ENCODE assay signal across 17 mouse cellular contexts in genomic region chr17:71489703-71490461, GRCm38 (mm10). TPM values are rescaled to one million over a fixed set of nuclear protein-coding genes. Genes with fewer than 3 reads are reported as not detected.
DNase-seq lines count a peak whose midpoint lies in the region; ATAC-seq lines count a peak whose summit lies in the region.
"Had no signal": no experiment of that assay in that cellular context is flagged by ENCODE, and none has a peak within 500 bp of the region (broad histone marks: within the 10 kb centered on the region; RNA-seq: fewer than 3 reads in every experiment).

No protein-coding gene starts in this region.

- no peak overlapping the region for H3K9ac ChIP-seq in midbrain, embryonic 14.5 days (replicated peaks; ENCODE audit: low read length)
- H3K9ac ChIP-seq: forebrain, embryonic 13.5 days; hindbrain, embryonic 14.5 days had no signal

- peaks cover 7% of the 10 kb centered on the region; the same call in 1 of the 2 replicates for H3K4me1 ChIP-seq in heart, embryonic 10.5 days
- no peaks in the 10 kb centered on the region for H3K4me1 ChIP-seq in midbrain, embryonic 14.5 days (ENCODE audit: control insufficient read depth, insufficient read depth, low read length)

- 80% methylated on average over 9 of the region's 9 CpGs for WGBS in heart, embryonic 10.5 days
- WGBS in midbrain, embryonic 14.5 days = 83% methylated on average over 9 of the region's 9 CpGs

- H3K4me3 ChIP-seq in heart, embryonic 10.5 days = no peak overlapping the region
- H3K4me3 ChIP-seq in midbrain, embryonic 14.5 days (replicated peaks; ENCODE audit: low read depth, low read length) = no peak overlapping the region
- H3K4me3 ChIP-seq: forebrain, embryonic 13.5 days; heart, adult 2 months had no signal

- ATAC-seq in granulocyte monocyte progenitor cell, adult 5-6 weeks (replicated peaks; ENCODE audit: poor library complexity, severe bottlenecking) = peak; percentile 81
- ATAC-seq in megakaryocyte, adult 5-6 weeks (ENCODE audit: poor library complexity, severe bottlenecking) = peak; percentile 60
- no peak for ATAC-seq in midbrain, embryonic 14.5 days (ENCODE audit: low FRiP score, low TSS enrichment)
- ATAC-seq: forebrain, embryonic 13.5 days had no signal

- H3K36me3 ChIP-seq in heart, embryonic 10.5 days = peaks cover 7% of the 10 kb centered on the region; the same call in 1 of the 2 replicates
- no peaks in the 10 kb centered on the region for H3K36me3 ChIP-seq in midbrain, embryonic 14.5 days (ENCODE audit: control insufficient read depth, insufficient read depth, low read length)

- H3K4me2 ChIP-seq in midbrain, embryonic 14.5 days (ENCODE audit: low read length) = no peak overlapping the region
- H3K4me2 ChIP-seq: forebrain, embryonic 13.5 days; hindbrain, embryonic 14.5 days had no signal

- DNase-seq in 416B (ENCODE audit: low read depth) = peak; percentile 83
- DNase-seq in B cell, adult 2 months = peak; percentile 61 to 67
- DNase-seq in frontal cortex, postnatal 36 days (ENCODE audit: low spot score in 2 of 2) = no peak
- DNase-seq in layer of hippocampus, postnatal 14 days (ENCODE audit: low spot score in 2 of 2) = no peak
- DNase-seq in heart, embryonic 10.5 days (ENCODE audit: low spot score) = no peak
- DNase-seq in midbrain, embryonic 14.5 days = no peak
- DNase-seq: cerebellum, adult 8-10 months; heart, adult 2 months; kidney, adult 11 months; kidney, postnatal 25 days; layer of hippocampus, postnatal 36 days; retina, postnatal 1 day; thymus, postnatal 4 days had no signal

- no peaks in the 10 kb centered on the region for H3K27me3 ChIP-seq in heart, embryonic 10.5 days (ENCODE audit: insufficient read depth, poor library complexity, severe bottlenecking)
- H3K27me3 ChIP-seq in midbrain, embryonic 14.5 days (ENCODE audit: control insufficient read depth, insufficient read depth, low read length) = no peaks in the 10 kb centered on the region
- H3K27me3 ChIP-seq: forebrain, embryonic 13.5 days had no signal

- H3K9me3 ChIP-seq in heart, embryonic 10.5 days = no peaks in the 10 kb centered on the region
- H3K9me3 ChIP-seq in midbrain, embryonic 14.5 days (ENCODE audit: control insufficient read depth, low read length) = no peaks in the 10 kb centered on the region
- H3K9me3 ChIP-seq: forebrain, embryonic 13.5 days had no signal

- H3K27ac ChIP-seq in heart, embryonic 10.5 days = no peak overlapping the region
- H3K27ac ChIP-seq in midbrain, embryonic 14.5 days (replicated peaks; ENCODE audit: low read depth, low read length) = no peak overlapping the region
- H3K27ac ChIP-seq: forebrain, embryonic 13.5 days; heart, adult 2 months; hindbrain, embryonic 14.5 days had no signal

RNA-seq across cellular contexts. Expression of gene Smchd1, which starts 14.7 kb away (rescaled TPM):
- total RNA-seq in granulocyte monocyte progenitor cell, adult 5-6 weeks (2014; fragmentation: Nextera tagmentation) = 98.4 and 118 TPM in 2 replicates
- total RNA-seq in granulocyte monocyte progenitor cell, adult 5-6 weeks (2017) = 162 and 168 TPM in 2 replicates
- 188 and 196 TPM in 2 replicates for total RNA-seq in megakaryocyte, adult 5-6 weeks (2015)
- 244 and 254 TPM in 2 replicates for total RNA-seq in megakaryocyte, adult 5-6 weeks (2017)
- total RNA-seq in layer of hippocampus, postnatal 14 days (2021) = 10 to 100 TPM; 31.0 to 34.0 TPM
- 46.8 and 62.3 TPM in 2 replicates for polyA plus RNA-seq in heart, embryonic 10.5 days (2016; fragmentation: Nextera tagmentation; extraction: Ambion mirVana)
- 73.3 and 73.7 TPM in 2 replicates for polyA plus RNA-seq in midbrain, embryonic 14.5 days (2014; fragmentation: Nextera tagmentation; extraction: Ambion mirVana)

RNA-seq across cellular contexts. Expression of gene Gm4707, which starts 30.2 kb away (rescaled TPM):
- 6.0 and 7.7 TPM in 2 replicates for total RNA-seq in granulocyte monocyte progenitor cell, adult 5-6 weeks (2014; fragmentation: Nextera tagmentation)
- total RNA-seq in granulocyte monocyte progenitor cell, adult 5-6 weeks (2017) = 1.0 and 4.9 TPM in 2 replicates
- total RNA-seq in megakaryocyte, adult 5-6 weeks (2015) = 2.4 and 4.2 TPM in 2 replicates
- total RNA-seq in megakaryocyte, adult 5-6 weeks (2017) = 4.0 and 4.8 TPM in 2 replicates
- total RNA-seq in layer of hippocampus, postnatal 14 days (2021) = 1 to 10 TPM; 1.1 to 3.0 TPM
- polyA plus RNA-seq in heart, embryonic 10.5 days (2016; fragmentation: Nextera tagmentation; extraction: Ambion mirVana) = 3.8 TPM in 2 replicates
- 1.3 and 2.9 TPM in 2 replicates for polyA plus RNA-seq in midbrain, embryonic 14.5 days (2014; fragmentation: Nextera tagmentation; extraction: Ambion mirVana)

RNA-seq across cellular contexts. Expression of gene Ndc80, which starts 36.8 kb away (rescaled TPM):
- 23.1 and 24.6 TPM in 2 replicates for total RNA-seq in granulocyte monocyte progenitor cell, adult 5-6 weeks (2014; fragmentation: Nextera tagmentation)
- 76.7 and 80.4 TPM in 2 replicates for total RNA-seq in granulocyte monocyte progenitor cell, adult 5-6 weeks (2017)
- 73.8 and 79.1 TPM in 2 replicates for total RNA-seq in megakaryocyte, adult 5-6 weeks (2015)
- 108 and 113 TPM in 2 replicates for total RNA-seq in megakaryocyte, adult 5-6 weeks (2017)
- 1 to 10 TPM; 1.4 to 1.5 TPM for total RNA-seq in layer of hippocampus, postnatal 14 days (2021)
- polyA plus RNA-seq in heart, embryonic 10.5 days (2016; fragmentation: Nextera tagmentation; extraction: Ambion mirVana) = 46.3 and 49.0 TPM in 2 replicates
- polyA plus RNA-seq in midbrain, embryonic 14.5 days (2014; fragmentation: Nextera tagmentation; extraction: Ambion mirVana) = 4.6 and 9.6 TPM in 2 replicates
- polyA plus RNA-seq: heart, adult 2 months had no signal

Comparison
In these comparisons a context has a peak if more than half of its experiments do, and no peak if none do; other contexts are left out.
1. DNase-seq: peak in 416B (single experiment) and B cell, adult 2 months (2 of 2); none in frontal cortex, postnatal 36 days (0 of 2), layer of hippocampus, postnatal 14 days (0 of 2), heart, embryonic 10.5 days (single experiment) and midbrain, embryonic 14.5 days (single experiment).
2. RNA of gene Ndc80, which starts 36.8 kb away (total RNA-seq): 73.8 to 113 TPM in megakaryocyte, adult 5-6 weeks and 23.1 to 80.4 TPM in granulocyte monocyte progenitor cell, adult 5-6 weeks; 1.4 to 1.5 TPM in layer of hippocampus, postnatal 14 days; every median in the first group is over 4 times any median in the second.